Mouse (Mus musculus): ENCODE results near the gene Il17re.

The Il17re gene

DNA sequence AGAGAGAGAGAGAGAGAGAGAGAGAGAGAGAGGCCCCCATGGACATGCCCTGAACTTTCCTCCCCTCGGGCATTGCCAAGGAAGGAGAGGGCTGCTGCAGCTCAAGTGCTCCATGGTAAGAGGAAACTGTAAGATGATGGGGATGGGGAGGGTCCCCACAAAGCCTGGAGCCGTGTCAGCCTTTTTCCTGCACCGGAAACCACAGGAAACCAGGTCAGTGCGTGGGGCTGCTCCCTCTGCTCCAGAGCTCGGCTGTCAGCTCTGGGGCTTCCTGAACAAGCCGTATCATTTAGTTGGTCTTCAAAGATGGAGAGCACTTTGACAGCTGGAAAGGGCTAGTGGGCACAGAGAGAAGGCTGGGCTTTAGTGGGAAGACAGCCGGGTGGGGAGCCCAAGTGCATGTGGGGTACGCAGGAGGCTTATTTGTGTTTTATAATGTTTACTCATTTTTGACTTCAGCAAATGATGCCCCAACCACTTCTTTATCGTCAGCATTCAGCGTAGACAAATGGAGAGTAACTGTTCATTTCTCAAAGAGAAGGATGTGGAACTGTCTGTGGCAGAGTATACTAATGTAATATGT, at the start of gene Il17re:
Il17re (plus strand) TSS at position 533 of the 583 bp plus-strand sequence.
- no peak for DNase-seq (ENCODE audit: low spot score in 2 of 2)

DNA sequence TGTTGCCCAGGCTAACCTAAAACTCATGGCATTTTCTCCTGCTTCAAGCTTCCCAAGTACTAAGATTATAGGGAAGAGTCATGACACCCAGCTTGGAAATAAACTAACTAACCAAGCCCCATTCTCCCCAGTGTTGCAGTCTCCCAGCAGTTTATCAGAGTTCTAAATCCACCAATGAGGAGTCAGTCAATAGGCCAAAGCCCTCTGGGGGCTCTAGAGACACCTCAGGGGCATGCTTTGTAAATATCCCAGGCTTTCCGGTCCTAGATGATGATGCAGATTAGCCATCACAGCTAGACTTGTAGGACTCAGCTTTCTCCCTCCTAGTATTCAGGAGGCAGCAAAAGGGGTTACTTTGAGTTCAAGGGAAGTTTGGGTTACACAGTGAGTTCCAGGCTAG, 48.3 kb upstream of the Il17re start:
- DNase-seq (ENCODE audit: low spot score in 2 of 2): no peak

DNA sequence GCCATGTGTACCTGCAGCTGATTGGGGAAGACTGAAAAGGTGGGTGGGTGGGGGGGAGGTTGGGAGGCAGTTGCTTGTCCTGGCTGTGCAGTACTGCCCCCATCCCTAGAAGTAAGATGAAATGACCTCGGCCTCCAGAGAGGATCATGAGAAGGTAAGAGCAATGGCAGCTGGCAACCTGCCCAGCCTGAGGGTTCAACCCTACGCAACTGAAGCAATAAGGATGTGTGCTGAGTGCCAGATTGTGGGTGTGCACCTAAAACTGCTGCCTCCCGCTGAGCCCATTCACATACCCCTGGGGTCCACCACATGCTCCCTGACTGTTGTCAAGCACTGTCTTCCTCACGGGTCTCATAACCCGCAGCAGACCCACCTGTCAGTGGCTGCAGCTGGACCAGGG, 41.9 kb upstream of the Il17re start:
- no peak for DNase-seq (ENCODE audit: low spot score in 2 of 2)

DNA sequence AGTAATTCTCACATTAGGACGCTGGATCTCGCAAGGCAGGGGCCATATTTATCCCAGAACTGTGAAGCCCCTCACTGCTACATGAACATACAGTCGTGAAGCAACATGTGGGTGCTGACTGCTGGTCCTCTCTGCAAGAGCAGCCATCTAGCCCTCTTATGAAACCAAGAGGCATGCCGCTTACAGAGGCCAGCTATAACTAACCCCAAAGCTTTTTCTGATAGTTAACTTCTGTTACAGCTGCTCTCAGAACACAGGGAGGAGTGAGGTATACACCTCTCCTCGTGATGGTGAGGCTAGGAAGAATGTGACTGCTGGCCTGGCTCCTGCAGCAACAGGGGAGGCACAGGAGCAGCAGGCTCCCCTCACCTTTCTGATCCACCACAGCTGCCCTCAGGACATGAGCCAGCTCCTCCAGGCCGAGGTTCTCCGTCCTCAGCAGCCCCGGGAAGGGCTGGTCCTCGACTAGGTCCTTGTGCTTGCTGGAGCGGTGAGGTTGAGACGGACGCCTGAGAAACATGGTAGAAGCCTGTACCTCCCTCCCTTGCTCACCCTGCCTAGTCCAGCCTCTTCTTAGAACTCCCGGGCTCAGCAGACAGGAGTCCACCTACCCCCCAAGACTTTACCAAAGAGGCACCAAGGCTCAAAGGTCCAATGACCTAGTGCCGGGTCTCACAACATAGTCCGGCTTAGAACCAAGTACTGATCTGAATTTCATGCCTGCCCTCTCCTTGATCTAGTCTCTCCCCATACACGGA, 39.7 kb upstream of the Il17re start:
- peak in 1 of 2 experiments; percentile 23 for DNase-seq (ENCODE audit: low spot score in 2 of 2)

DNA sequence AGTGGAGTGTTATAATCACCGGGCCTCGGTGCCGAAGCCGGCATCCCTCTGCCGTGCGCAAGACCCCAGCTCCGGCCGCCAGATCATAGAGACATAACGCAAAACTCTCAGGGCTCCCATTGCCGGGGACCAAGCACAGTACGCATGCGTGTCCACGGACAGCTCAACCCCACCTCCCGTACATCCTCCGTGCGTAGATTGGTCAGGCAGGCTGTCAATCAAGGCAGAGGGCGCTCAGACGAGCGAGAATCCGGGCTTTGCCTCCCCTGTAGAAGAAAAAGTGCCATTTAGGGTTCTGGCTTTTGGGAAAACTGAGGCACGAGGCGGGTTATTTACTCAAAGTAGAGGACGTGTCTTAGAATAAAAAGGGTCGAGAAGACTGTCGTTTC, 39.1 kb upstream of the Il17re start, which contains the start of gene Rpusd3:
Rpusd3 (minus strand) TSS at position 142 of the 389 bp plus-strand sequence.
- peak; percentile 99 for DNase-seq (ENCODE audit: low spot score in 2 of 2)

DNA sequence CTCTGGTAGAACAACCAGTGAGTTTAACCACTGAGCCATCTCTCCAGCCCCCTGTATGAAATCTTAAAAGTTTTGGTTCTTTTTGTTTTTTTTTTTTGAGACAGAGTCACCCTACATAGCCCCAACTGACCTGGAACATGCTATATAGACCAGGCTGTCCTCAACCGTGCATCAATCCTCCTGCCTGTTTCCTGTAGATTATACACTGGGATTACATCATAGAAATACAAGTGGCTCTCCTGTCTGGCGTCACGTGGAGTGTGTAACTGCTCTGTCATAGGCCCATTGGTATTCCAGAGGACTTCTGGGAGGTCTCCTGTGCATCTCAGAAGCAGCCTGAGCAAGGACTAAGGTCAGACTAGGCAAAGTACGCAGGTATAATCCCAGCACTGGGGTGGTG, 35.3 kb upstream of the Il17re start:
- DNase-seq (ENCODE audit: low spot score in 2 of 2): no peak

DNA sequence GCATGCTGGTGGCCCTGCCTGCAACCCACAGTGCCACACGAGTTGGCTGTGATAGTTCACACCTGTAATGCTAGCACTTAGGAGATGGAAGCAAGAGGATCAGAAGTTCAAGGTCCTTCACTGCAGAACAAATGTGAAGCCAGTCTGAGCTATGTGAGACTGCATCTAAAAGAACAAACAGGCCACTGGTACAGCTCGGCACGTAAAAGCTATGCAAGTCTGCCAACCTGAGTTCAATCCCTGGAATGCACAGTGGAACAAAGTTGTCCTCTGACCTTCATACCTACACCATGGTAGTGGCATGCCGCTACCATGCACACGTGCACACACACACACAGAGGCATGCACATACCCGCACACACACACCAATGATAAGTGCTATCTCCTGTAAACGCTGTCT, 34.1 kb upstream of the Il17re start:
- DNase-seq (ENCODE audit: low spot score in 2 of 2): no peak

DNA sequence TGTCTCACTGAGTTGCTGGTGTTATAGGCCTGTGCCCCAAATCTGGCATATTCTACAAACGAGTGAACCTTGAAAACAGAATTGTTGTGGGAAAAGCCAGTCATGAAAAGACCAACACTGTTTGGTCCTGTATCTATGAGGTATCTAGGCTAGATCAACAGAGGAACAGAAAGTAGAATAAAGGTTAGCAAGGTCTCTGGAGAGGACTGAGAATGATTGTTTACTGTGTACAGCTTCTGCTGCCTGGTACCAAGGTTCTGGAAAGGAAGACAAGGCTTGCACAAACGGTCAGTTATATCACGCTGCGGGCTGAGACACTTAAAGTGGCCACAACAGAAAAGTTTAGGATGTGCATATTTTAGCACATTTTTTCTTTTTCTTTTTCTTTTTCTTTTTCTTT, 31.6 kb upstream of the Il17re start:
- no peak for DNase-seq (ENCODE audit: low spot score in 2 of 2)

DNA sequence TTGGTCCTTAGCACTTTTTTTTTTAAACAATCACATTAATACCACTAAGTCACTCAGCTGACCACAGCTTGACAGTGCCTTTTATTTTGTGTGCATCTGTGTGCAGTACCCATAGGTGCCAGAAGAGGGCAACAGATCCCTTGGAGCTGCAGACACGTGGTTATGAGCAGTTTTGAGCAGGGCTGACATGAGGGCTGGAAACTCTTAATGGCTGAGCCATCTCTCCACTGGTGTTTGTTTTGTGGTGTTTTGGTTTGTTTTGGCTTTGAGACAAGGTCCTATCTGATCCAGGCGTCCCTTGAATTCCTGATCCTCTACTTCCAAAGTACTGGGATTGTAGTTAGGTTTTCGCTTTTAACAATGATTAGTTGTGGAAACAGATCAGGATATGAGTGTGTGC, 30.9 kb upstream of the Il17re start:
- DNase-seq (ENCODE audit: low spot score in 2 of 2): peak in 1 of 2 experiments; percentile 69

DNA sequence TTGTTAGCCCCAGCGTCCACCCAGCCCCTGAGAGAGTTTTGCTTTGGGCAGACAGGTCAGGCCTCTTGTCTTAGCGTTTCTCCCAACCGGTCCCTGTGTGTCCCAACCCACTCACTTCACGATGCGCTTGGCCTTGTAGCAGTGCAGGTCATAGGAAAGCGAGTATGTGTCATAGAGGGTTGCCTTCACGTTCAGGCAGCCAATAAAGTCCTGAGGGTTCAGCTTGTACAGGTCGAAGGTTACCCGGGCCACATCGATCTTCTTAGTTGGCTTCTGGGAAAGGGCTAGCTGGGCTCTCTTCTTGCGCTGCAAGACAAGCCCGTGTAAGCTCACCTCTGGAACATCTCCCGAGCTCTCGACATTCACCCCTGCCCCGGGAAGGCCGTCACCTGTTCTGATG, 30.3 kb upstream of the Il17re start:
- DNase-seq (ENCODE audit: low spot score in 2 of 2): no peak

DNA sequence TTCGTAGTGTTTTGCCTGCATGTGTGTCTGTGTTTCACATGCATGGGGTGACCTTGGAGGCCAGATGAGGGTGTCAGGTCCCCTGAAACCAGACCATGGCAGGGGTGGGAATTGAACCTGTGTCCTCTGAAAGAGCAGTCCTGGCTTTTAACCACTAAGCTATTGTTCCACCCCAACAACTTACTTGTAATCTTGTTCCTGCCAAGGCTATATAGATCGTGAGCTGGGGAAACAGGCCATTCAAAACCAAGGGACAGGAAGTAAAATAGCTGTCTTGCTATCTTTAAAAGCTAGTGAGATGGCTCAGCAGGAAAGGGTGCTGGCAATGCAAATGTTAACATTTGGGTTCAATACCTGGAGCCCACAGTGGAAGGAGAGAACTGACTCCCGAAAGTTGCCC, 28.3 kb upstream of the Il17re start:
- no peak for DNase-seq (ENCODE audit: low spot score in 2 of 2)

DNA sequence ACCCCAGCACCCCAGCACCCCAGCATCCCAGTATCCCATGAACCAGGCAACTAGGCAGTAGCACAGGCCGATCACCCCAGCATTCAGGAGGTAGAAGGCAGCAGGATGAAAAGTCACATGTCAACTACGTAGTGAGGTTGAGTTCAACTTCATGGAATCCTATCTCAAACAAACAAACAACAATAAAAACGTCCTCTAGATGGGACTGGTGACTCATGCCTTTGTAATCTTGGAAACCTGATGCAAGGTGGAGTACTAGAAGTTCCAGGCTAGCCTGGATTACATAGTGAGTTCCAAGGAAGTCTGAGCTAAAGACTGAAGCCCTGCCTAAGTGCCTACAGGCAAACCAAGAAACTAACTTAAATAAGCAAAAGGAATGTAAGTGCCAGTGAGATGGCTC, 27.4 kb upstream of the Il17re start:
- DNase-seq (ENCODE audit: low spot score in 2 of 2): no peak

DNA sequence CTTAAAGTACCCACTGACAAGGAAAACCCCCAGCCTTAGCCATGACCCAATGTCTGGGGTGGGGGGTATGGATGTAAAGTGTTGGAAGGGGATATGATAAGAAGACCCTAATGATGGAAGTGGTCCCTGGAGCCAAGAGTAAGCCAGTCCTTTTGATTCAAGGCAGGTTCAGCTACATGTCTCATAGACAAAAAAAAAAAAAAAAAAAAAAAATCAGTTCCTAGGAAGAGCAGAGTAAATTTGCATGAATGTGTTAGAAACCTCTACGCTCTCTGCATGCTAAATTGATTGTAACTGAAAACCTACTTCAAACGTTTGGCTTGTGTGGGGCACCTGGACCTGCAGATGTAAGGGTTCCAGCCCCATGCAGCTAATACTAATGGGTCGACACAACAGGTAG, 26.5 kb upstream of the Il17re start:
- no peak for DNase-seq (ENCODE audit: low spot score in 2 of 2)

DNA sequence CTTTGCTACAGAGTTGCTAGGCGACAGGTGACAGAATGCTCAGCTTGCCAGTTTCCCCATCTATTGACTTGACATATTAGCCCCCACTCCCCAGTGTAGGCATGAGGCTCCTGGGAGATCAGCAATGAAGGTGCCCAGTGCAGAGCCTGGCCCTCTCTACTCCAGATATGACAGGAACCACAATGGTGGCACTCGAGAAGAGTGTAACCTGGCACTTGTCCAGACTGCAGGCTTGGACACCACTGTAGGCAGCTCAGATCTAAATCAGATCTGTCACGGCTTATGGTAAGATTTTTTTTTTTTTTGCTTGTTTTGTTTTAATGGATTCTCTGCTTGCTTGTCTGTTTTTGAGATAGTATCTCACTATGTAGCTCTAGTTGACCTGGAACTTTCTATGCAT, 24.6 kb upstream of the Il17re start:
- DNase-seq (ENCODE audit: low spot score in 2 of 2): no peak

DNA sequence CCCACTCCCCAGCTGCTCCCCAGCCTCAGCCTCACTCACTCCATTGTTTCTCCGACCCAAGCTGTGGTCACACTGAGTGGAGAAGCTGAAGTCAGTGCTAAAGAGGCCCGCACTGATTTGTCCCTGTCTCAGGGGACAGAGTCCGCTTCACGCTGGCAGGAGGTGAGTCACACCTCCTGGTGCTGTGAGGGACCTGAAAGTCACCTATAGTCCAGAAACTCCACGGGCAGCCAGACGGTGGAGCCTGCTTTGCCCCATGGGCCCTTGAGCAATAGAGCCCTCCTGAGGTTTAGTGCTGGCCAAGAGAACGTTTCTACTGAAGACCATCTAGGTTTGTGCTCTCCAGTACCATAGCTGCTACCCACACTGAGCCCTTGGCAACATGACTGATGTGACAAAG, 23.6 kb upstream of the Il17re start:
- DNase-seq (ENCODE audit: low spot score in 2 of 2): no peak

DNA sequence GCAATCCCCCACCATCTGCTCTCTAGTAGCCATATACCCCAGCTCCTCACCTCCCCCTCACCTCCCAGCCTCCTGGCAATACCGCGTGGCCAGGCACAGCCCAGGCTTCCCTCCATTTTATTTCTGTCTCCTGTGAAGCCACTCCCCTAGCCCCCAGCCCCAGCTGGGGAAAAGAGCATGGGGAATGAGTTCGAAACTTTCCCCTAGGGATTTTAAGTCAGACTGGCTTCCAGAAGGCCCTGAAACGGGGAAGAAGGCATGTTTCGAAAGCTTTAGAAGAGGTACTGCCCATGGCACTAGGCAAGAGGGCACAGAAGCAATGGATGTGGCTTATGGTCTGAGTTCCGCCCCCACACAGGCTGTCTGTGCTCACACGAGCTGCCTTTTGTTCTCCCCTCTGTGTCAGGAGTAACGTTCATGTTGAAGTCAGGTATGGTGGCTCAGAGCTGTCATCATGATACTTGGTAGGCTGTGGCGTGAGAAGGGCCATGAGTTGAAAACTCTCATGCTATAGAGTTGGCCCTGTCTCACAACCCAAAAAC, 22.5 kb upstream of the Il17re start, which contains the start of gene Cidec:
Cidec (minus strand) TSS at position 97 of the 542 bp plus-strand sequence.
- DNase-seq (ENCODE audit: low spot score in 2 of 2): no peak

DNA sequence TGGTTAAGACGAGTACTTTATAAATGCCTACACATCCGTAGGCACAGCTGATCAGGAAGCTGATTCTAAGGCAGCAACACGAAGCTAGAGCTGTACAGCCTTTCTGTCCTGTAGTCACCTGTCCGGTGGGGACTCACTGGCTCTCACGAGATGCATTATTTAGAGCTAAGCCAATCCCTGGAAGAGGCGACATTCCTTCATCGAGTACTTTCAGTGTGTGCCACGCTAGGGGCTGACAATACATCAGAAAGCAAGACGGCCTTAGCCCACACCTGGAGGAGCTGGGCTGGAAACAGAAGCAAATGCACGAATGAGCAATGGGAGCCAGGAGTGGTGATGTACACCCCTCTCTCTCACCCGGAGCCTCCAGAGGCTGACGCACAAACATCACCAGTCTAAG, 21.1 kb upstream of the Il17re start:
- DNase-seq (ENCODE audit: low spot score in 2 of 2): no peak

DNA sequence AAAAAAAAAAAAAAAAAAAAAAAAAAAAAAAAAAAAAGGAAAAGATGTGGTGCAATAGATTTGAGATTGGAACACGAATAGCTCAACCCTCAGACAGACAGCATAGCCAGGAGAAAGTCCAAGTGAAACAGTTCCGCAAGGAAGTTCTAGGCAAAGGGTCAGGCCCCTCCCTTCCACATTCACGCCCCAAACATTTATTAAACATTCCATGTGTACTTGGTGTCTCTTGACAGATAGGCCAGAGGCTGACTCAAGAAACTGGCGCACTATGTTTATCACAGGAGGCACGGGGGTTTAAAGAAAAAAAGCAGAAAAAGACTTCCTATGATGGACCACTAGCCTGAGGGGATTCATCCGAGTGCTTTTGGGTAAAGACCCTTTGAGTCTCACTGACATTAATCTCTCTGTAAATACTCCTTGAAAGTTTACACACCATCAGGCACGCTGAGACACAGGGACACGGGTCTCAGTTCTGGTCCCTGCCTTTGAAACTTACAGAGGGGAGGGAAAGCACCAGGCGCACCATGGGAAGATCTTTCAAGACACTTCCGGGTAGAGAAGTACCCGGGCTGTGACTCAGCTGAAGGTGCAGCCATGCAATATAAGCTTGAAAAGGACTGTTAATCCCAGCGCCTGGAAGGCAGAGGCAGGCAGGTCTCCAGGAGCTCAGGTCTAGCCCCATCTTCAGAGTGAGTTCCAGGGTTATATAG, 19.4 kb upstream of the Il17re start:
- DNase-seq (ENCODE audit: low spot score in 2 of 2): no peak

DNA sequence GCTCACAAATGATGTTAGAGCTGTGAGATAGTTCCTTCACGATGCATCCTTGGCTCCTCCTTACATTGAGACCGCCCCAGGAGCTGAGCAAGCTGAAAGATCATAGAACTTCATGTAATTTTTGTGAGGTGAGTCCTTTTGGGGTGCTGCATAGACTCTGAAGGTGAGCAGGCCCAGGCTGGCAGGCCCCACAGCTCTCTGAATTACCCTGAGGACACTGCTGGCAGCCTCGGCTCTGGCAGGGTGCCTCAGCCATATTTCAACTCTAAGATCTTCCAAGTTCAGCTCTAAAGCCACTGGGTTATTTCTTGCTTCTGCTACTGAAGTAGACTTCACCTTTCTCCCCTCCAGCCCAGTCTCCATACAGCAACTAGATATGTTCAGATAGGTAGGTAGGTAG, 17.6 kb upstream of the Il17re start:
- no peak for DNase-seq (ENCODE audit: low spot score in 2 of 2)

DNA sequence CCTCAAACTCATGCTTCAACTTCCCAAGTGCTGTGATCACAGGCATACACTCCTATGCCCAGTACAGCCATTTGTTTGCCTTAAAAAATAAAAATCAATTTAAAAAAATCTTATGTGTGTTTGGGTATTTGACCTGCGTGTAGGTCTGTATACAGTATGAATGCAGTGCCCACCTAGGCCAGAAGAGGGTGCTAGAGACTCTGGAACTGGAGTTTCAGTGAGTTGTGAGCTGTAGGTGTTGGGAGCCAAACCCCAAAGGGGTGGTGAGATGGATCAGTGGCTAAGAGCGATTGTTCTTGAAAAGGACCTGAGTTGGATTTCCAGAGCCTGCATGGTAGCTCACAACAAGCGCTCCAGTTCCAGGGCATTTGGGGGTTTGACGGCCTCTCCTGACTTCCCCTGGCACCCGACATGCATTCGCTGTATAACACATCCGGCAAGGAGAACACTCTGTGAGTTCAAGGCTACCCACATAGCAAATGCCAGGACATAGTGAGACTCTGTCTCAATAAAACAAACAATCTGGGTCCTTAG, 17.1 kb upstream of the Il17re start:
- DNase-seq (ENCODE audit: low spot score in 2 of 2): peak; percentile 62 to 81

DNA sequence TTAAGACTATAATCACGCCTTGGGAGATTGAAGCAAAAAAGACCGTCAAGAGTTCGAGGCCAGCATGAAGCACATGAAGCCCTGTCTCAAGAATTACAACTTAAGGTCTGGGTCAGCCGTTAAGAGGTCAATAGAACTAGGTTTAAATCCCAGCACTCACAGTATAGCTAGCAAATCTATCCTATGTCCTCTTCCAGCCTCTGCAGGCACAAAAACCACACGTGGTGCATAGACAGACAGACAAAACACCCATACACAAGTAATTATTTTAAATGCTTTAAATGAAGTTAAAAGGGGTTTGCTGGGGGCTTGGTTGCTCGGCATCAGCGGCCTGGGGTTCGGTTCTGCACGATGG, 16.2 kb upstream of the Il17re start:
- no peak for DNase-seq (ENCODE audit: low spot score in 2 of 2)

DNA sequence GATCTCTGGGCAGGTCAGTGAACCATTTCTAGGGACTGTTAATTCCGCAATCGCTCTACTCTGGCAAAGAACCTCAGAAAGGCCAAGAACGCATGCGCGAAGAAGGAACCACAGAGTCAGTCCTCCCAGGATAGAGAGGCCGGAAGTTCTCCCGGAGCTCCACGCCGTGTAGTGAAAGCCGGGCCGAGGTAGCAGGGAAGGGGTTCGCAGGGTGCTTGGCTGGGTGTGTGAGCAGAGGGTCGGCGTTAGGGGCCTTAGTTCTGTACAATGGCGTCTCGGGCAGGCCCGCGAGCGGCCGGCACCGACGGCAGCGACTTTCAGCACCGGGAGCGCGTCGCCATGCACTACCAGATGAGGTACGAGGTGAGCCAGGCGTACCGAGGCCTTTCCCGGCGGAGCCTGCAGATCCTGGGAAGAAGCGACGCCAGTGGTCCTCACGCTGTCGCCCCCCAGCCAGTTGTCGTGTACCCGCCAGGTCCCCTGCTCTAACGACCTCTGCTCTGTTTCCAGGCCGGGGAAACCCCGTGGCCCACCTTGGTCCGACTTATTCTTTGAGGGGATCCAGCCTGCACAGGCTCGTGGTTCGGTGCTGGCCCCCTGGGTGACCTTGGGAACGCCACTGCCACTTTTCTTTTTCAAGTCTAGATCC, 15.7 kb upstream of the Il17re start, which contains the start of gene Jagn1:
Jagn1 (plus strand) TSS at position 128 of the 649 bp plus-strand sequence.
- peak; percentile 62 to 85 for DNase-seq (ENCODE audit: low spot score in 2 of 2)
